Mouse (Mus musculus) liver, adult 2 months (tissue): ENCODE data around the gene Sp9. TPM values are rescaled to one million over a fixed set of nuclear protein-coding genes. Genes with fewer than 3 reads are reported as not detected.

Source experiments
- DNase-seq: peaks from one replicate; pipeline ENCODE4 v3.0.0-alpha.2; 2011; ENCODE audit warnings: low read depth, low spot score; ENCODE audit errors: extremely low read depth
- H3K27ac ChIP-seq: fragments of 200-500 bp; replicated peaks from 2 replicates; pipeline ENCODE4 v1.5.1; 2012; ENCODE audit warnings: low read depth, mild to moderate bottlenecking, control low read depth, inconsistent platforms, low read length; ENCODE audit not compliant: insufficient read depth
- H3K27me3 ChIP-seq: fragments of 200-500 bp; 2 replicates; pipeline ENCODE4 v1.6.1; 2012; ENCODE audit warnings: mild to moderate bottlenecking, moderate library complexity, low read length, inconsistent platforms; ENCODE audit not compliant: control insufficient read depth, insufficient read depth
- H3K36me3 ChIP-seq: fragments of 200-500 bp; 2 replicates; pipeline ENCODE4 v1.6.1; 2012; ENCODE audit warnings: low read length, inconsistent platforms; ENCODE audit not compliant: control insufficient read depth, insufficient read depth
- H3K4me1 ChIP-seq: fragments of 200-500 bp; 2 replicates; pipeline ENCODE4 v1.6.1; 2011; ENCODE audit warnings: low read length; ENCODE audit not compliant: control insufficient read depth, insufficient read depth
- H3K4me3 ChIP-seq: fragments of 200-500 bp; 2 replicates; pipeline ENCODE4 v1.5.1; 2011; ENCODE audit warnings: low read depth, mild to moderate bottlenecking, control low read depth, low read length, moderate library complexity; ENCODE audit not compliant: insufficient read depth
- H3K79me2 ChIP-seq: fragments of 200-500 bp; 2 replicates; pipeline ENCODE4 v1.6.1; 2012; ENCODE audit warnings: inconsistent platforms, mild to moderate bottlenecking, low read length, moderate library complexity; ENCODE audit not compliant: control insufficient read depth, insufficient read depth
- H3K9ac ChIP-seq: fragments of 200-500 bp; 2 replicates; pipeline ENCODE4 v1.6.1; 2012; ENCODE audit warnings: low read depth, mild to moderate bottlenecking, control low read depth, inconsistent platforms, low read length
- CTCF ChIP-seq: fragments of 200-500 bp; IDR thresholded peaks from 2 replicates; pipeline ENCODE4 v1.5.1; 2011; ENCODE audit warnings: low read depth, low read length, control low read depth
- POLR2A ChIP-seq: fragments of 200-500 bp; IDR thresholded peaks from 2 replicates; pipeline ENCODE4 v1.6.1; 2011; ENCODE audit warnings: low read length, control low read depth; ENCODE audit not compliant: insufficient read depth; ENCODE audit errors: extremely low read depth
- WGBS: fragments of 180-500 bp; shearing (Covaris S2); methylation state at CpG from one replicate; pipeline ENCODE4 v1.1.7; 2018; 5-methylcytosine and 5-hydroxymethylcytosine counted together
- polyA plus RNA-seq: library from polyadenylated mRNA; depleted of rRNA; stranded (reverse); fragments of >200 nt; gene quantifications from 2 replicates; pipeline ENCODE4 v1.2.3, GENCODE M21; 2012
- total RNA-seq: library from RNA; depleted of rRNA; stranded (reverse); fragments of >200 nt; gene quantifications from 2 replicates; pipeline ENCODE4 v1.2.3, GENCODE M21; 2014

Gene Sp9
- total and polyA plus RNA-seq, 2 experiments, result not detected

DNA sequence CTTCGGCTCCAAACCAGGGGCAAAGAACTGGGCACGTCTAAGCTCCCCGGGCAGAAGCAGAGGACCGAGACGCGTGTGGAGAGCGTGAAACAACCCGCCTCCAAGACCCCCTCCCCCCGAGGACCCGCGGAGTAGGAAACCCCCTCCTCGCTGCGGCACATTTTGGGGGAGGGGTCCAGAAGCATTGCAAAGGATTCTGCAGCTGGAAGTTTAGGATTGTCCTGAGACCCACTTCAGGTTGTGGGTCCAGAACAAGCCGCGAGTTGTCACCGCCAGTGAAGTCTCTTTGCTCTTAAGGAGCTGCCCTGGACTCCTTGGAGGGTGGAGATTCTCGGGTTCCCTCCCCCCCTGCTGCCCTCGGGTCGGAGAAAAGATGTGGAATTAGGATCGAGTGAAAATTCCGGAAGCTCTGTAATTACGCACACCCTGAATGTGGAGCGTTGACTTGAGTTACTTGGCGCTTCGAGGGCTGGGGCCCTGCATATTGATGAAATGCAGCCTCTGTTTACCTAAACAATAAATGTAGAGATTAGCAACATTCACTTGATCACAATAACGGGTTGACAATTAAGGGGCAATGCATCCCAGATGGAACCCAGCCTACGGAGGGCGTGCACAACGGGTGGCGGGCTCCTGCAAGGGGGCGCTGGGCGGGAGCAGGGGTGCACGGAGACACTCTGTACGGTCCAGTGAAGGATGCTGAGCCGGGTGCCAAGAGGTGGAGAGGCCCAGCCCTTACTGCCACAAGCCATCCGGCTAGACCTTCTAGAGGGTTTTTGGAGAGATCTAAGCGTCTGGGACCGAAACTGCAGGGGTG lies 7.7 kb upstream of the Sp9 start:
- WGBS, result 5% methylated on average over 38 of the region's 38 CpGs
- Histone ChIP-seq H3K27me3 (peaks cover 24% of the 10 kb centered on the region; the same call in 1 of the 2 replicates), H3K36me3 (no peaks in the 10 kb centered on the region), H3K79me2 (no peaks in the 10 kb centered on the region), H3K4me3 (no peak overlapping the region), H3K4me1 (no peaks in the 10 kb centered on the region), H3K27ac (no peak overlapping the region), H3K9ac (no peak overlapping the region)
- TF ChIP-seq CTCF (no peak), POLR2A (no peak)
- DNase-seq, result no peak

DNA sequence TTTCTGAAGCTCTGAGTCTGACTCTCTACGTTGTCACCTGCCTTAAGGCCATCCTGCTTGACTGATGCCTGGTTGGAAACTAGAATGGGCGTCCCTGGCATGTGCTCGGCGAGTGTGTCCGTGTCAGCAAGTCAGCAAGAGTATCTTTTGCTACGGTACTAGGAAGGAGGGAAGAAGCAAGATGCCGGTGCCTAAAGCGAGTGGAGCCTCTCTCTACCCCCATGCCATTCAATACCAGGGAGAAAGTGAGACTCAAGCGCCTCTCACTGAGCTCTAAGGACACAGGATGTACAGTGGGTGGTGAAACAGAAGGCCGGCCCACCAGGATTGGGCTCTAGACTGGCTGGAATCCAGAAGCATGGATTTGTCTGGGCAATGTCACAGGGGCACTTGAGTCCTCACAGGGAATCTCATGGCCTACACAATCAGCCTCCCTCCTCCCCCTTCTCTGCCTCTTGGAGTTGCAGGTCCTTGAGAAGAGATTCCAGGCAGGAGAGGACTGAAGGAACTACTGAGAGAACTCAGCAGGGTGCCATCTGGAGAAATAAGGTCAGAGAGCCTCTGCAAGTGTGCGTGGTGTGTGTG lies 7.0 kb upstream of the Sp9 start:
- no peak overlapping the region for H3K9ac ChIP-seq
- H3K79me2 ChIP-seq, result no peaks in the 10 kb centered on the region
- no peaks in the 10 kb centered on the region for H3K4me1 ChIP-seq
- no peak for DNase-seq
- no peak for TF ChIP-seq CTCF
- TF ChIP-seq POLR2A, result no peak
- no peak overlapping the region for H3K27ac ChIP-seq
- no peak overlapping the region for H3K4me3 ChIP-seq
- H3K36me3 ChIP-seq, result no peaks in the 10 kb centered on the region
- H3K27me3 ChIP-seq, result peaks cover 24% of the 10 kb centered on the region; the same call in 1 of the 2 replicates
- WGBS, result 12% methylated on average over 11 of the region's 11 CpGs

DNA sequence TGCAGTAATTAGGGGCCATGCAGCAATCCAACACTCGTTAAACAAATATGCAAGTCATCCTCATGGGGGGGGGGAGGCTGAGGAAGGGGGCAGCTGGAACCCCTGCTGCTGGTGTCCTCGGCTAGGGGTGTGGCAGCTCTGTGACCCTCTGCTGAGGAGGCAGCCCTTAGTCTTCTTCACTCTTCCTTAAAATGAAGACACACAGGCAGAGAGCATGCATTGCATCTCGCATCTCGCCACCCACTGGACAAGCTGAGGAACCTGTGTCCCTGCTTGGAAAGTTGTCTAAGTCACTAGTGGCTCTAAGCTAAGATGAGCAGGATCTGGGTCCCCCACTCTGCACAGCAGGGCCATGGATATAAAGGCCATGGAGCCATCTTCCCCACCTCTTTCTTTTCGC lies 5.7 kb upstream of the Sp9 start:
- Histone ChIP-seq H3K9ac (no peak overlapping the region), H3K4me1 (no peaks in the 10 kb centered on the region), H3K79me2 (no peaks in the 10 kb centered on the region), H3K36me3 (no peaks in the 10 kb centered on the region), H3K27ac (no peak overlapping the region), H3K27me3 (peaks cover 31% of the 10 kb centered on the region; the same call in 1 of the 2 replicates), H3K4me3 (no peak overlapping the region)
- no peak for TF ChIP-seq POLR2A
- TF ChIP-seq CTCF, result no peak
- DNase-seq, result no peak
- 12% methylated on average over 5 of the region's 5 CpGs for WGBS

DNA sequence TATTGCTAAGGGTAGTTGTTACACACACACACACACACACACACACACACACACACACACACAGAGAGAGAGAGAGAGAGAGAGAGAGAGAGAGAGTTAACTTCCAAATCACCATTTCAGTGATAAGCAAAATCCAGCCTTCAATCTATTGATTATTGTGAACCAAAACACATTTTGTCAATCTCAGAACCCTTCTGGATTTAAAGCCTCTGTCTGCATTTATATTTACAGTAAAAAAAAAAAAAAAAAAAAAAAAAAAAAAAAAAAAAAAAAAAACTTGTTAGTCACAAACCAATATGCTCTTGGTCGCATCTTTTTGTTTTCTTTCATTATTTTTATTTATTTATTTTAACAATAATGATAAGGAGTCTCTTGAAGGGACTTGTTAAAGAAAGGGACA lies 5.1 kb upstream of the Sp9 start:
- no peak overlapping the region for H3K9ac ChIP-seq
- no peak for DNase-seq
- H3K27me3 ChIP-seq, result peaks cover 34% of the 10 kb centered on the region
- no peak overlapping the region for H3K27ac ChIP-seq
- no peak overlapping the region for H3K4me3 ChIP-seq
- H3K36me3 ChIP-seq, result no peaks in the 10 kb centered on the region
- H3K79me2 ChIP-seq, result no peaks in the 10 kb centered on the region
- no peak for TF ChIP-seq CTCF
- TF ChIP-seq POLR2A, result no peak
- 32% methylated on average over 1 of the region's 1 CpGs for WGBS
- H3K4me1 ChIP-seq, result no peaks in the 10 kb centered on the region

DNA sequence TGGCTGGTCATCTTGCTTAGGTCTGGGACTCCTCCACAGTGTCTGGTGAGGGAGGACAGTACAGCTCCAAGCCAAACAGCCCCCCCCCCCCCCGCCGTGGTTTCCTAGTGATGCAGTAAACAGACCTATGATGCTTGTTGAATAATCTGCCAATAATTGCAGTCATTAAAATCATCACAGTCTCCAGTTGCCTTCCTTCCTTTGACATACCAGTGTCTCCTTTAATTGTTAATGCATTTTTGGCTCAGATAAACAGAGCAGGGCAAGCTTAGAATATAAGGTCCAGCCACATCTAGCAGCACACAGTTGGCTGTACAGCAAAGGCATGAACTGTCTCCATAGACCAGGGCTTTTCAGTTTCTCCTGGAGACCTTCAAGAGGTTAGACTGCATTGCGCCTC lies 4.5 kb upstream of the Sp9 start:
- 17% methylated on average over 3 of the region's 3 CpGs for WGBS
- Histone ChIP-seq H3K79me2 (no peaks in the 10 kb centered on the region), H3K27me3 (peaks cover 36% of the 10 kb centered on the region), H3K9ac (no peak overlapping the region), H3K4me1 (peaks cover 3% of the 10 kb centered on the region; the same call in 1 of the 2 replicates), H3K27ac (no peak overlapping the region), H3K36me3 (no peaks in the 10 kb centered on the region), H3K4me3 (no peak overlapping the region)
- TF ChIP-seq POLR2A (no peak), CTCF (no peak)
- no peak for DNase-seq

DNA sequence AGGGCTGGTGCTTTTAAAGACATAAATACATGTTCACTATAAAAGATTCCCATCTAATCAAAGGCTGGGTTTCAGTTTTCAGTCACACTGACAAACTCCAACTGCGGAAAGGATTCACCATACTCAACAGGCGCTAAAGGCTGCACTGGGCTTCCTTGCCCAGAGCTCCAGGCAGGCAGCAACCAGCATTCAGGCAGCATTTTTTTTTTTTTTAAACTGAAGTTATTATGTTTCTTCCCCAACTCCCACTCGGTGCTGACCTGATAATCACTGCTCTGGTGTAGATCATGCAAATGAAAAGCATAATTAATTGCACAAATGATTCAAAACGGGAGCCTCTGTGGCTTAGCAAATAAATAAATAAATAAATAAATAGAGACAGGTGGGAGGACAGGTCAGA lies 3.9 kb upstream of the Sp9 start:
- TF ChIP-seq POLR2A, result no peak
- no peak for TF ChIP-seq CTCF
- Histone ChIP-seq H3K4me3 (no peak overlapping the region), H3K79me2 (no peaks in the 10 kb centered on the region), H3K4me1 (peaks cover 7% of the 10 kb centered on the region; the same call in 1 of the 2 replicates), H3K9ac (no peak overlapping the region), H3K36me3 (no peaks in the 10 kb centered on the region), H3K27ac (no peak overlapping the region), H3K27me3 (peaks cover 38% of the 10 kb centered on the region)
- WGBS, result 10% methylated on average over 4 of the region's 4 CpGs
- DNase-seq, result no peak
